Mouse (Mus musculus) small intestine, adult 2 months (tissue): ENCODE measurements around the gene Fcna. TPM values are rescaled to one million over a fixed set of nuclear protein-coding genes. Genes with fewer than 3 reads are reported as not detected.

ENCODE experiments used
- H3K27ac ChIP-seq: fragments of 200-500 bp; 2 replicates; pipeline ENCODE4 v1.5.1; 2012; ENCODE audit warnings: low read depth, low read length, control low read depth, inconsistent platforms; ENCODE audit not compliant: insufficient read depth
- H3K27me3 ChIP-seq: fragments of 200-500 bp; 2 replicates; pipeline ENCODE4 v1.6.1; 2012; ENCODE audit warnings: mild to moderate bottlenecking, moderate library complexity, low read length, inconsistent platforms; ENCODE audit not compliant: control insufficient read depth, insufficient read depth
- H3K36me3 ChIP-seq: fragments of 200-500 bp; 2 replicates; pipeline ENCODE4 v1.6.1; 2012; ENCODE audit warnings: mild to moderate bottlenecking, low read length, control low read depth, inconsistent platforms; ENCODE audit not compliant: control insufficient read depth, insufficient read depth
- H3K4me1 ChIP-seq: fragments of 200-500 bp; 2 replicates; pipeline ENCODE4 v1.6.1; 2012; ENCODE audit warnings: low read length, inconsistent platforms, mixed read lengths; ENCODE audit not compliant: control insufficient read depth, insufficient read depth, insufficient read length
- H3K4me3 ChIP-seq: fragments of 200-500 bp; 2 replicates; pipeline ENCODE4 v1.5.1; 2012; ENCODE audit warnings: low read depth, mild to moderate bottlenecking, control low read depth, inconsistent platforms, low read length, moderate library complexity
- CTCF ChIP-seq: fragments of 200-500 bp; IDR thresholded peaks from 2 replicates; pipeline ENCODE4 v1.5.1; 2012; ENCODE audit warnings: low read depth, mild to moderate bottlenecking, control low read depth, inconsistent platforms, low read length, moderate library complexity, mixed read lengths; ENCODE audit not compliant: insufficient replicate concordance, insufficient read length; ENCODE audit errors: extremely low read depth
- POLR2A ChIP-seq: fragments of 200-500 bp; IDR thresholded peaks from 2 replicates; pipeline ENCODE4 v1.6.1; 2012; ENCODE audit warnings: low read depth, mild to moderate bottlenecking, control low read depth, inconsistent platforms, low read length, moderate library complexity
- WGBS: fragments of 180-500 bp; shearing (Covaris S2); methylation state at CpG from one replicate; pipeline ENCODE4 v1.1.7; 2018; 5-methylcytosine and 5-hydroxymethylcytosine counted together
- polyA plus RNA-seq: library from polyadenylated mRNA; depleted of rRNA; stranded (reverse); fragments of >200 nt; gene quantifications from 2 replicates; pipeline ENCODE4 v1.2.3, GENCODE M21; 2012

Fcna gene
- polyA plus RNA-seq, 1 experiment, result 0.65 TPM

DNA sequence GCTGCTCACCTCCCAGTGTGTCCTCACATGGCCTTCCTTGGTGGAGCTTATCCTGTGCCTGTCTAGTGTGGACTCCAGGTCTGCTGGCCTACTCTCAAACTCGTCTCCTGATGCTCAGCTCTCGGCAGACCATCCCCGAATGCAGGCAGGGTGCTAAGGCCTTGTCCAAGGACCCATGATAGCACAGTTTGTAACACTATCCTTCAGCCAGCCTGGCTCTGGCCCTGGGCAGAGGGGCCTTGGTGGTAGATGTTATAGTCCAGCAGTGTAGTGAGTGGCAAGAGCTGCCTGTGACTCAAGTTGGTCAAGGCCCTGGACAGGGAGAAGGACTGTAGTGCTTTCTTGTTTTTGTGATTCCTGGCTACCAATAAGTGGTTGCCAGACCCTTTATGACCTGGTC is 5.8 kb upstream of the Fcna start:
- H3K27me3 ChIP-seq, result no peaks in the 10 kb centered on the region
- 80% methylated on average over 3 of the region's 3 CpGs for WGBS
- no peaks in the 10 kb centered on the region for H3K36me3 ChIP-seq
- H3K4me1 ChIP-seq, result no peaks in the 10 kb centered on the region
- no peak overlapping the region for H3K4me3 ChIP-seq
- no peak overlapping the region for H3K27ac ChIP-seq
- TF ChIP-seq POLR2A, result no peak
- no peak for TF ChIP-seq CTCF

- TF ChIP-seq CTCF (no peak), POLR2A (no peak)
- Histone ChIP-seq H3K27ac (no peak overlapping the region), H3K4me1 (no peaks in the 10 kb centered on the region), H3K27me3 (no peaks in the 10 kb centered on the region), H3K4me3 (no peak overlapping the region), H3K36me3 (no peaks in the 10 kb centered on the region)
- 60% methylated on average over 4 of the region's 4 CpGs for WGBS
These were observed 908 bp upstream of the Fcna start for GRCm38 (mm10) chr2:25628738-25629137.

- Histone ChIP-seq H3K27ac (no peak overlapping the region), H3K4me1 (no peaks in the 10 kb centered on the region; the same call in 1 of the 2 replicates), H3K27me3 (no peaks in the 10 kb centered on the region), H3K4me3 (no peak overlapping the region), H3K36me3 (no peaks in the 10 kb centered on the region)
- TF ChIP-seq POLR2A, result no peak
- no peak for TF ChIP-seq CTCF
- WGBS, result 45% methylated on average over 5 of the region's 5 CpGs
These were observed 1.8 kb downstream of the Fcna start for GRCm38 (mm10) chr2:25625986-25626385.

DNA sequence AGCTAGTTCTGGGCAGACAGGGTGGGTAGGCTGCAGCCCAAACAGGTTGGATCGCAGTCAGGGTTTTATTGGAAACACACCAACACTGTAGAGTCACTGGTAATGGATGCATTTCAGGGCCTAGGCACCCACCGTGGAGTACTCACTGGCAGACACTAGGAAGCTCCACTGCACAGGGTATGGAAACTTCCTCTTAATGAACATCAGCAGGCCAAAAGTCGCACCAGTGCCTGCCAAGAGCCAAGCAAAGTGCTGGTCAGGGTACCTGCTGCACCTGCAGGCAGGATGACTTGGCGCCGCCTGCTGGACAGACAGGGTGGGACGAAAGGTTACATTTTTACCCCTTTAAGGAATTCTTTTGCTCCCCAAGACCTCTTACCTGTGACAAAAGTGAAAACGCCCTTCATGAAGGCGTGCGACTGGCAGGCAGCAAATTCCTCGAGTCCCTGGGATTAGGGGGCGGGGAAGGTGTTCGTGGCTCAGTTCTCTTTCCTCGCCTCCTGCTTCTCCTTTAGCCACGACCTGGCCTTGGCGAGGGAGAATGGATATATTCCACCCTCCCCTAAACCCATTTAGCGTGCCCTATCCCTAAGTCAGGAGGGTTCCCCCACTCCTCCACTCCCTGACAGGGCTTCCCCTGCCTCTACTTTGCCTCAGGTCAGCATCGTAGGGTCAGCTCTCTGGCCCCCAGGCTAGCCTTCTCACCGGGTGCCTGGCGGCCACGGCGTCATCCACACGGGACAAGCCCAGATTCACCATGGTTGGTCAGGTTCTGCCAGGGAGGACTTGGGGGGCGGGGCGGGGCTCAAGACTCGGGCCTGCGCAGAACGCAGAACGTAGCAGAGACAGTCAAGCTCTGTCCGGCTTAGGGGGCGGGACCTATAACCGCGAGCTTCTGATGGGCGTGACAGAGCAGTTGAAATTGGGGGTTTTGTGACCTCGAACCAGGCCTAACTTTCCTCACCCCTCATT is 6.3 kb downstream of the Fcna start, which contains the start of gene Tmem141:
Gene Tmem141, minus strand, starts transcription at position 777 of the 972 bp plus-strand sequence.
- Histone ChIP-seq H3K4me1 (no peaks in the 10 kb centered on the region; the same call in 1 of the 2 replicates), H3K27ac (peak within 1 kb of the TSS; percentile 44), H3K4me3 (peak within 1 kb of the TSS; percentile 68), H3K27me3 (peaks cover 3% of the 10 kb centered on the region; the same call in 1 of the 2 replicates), H3K36me3 (no peaks in the 10 kb centered on the region)
- TF ChIP-seq CTCF (peak; percentile 76), POLR2A (no peak; the same call in 1 of the 2 replicates)
- 5% methylated on average over 34 of the region's 34 CpGs for WGBS

- no peaks in the 10 kb centered on the region; the same call in none of the 2 replicates for H3K4me1 ChIP-seq
- no peak overlapping the region for H3K27ac ChIP-seq
- no peak overlapping the region for H3K4me3 ChIP-seq
- whole genome bisulfite sequencing, result 88% methylated on average over 4 of the region's 4 CpGs
- no peak for TF ChIP-seq CTCF
- no peak for TF ChIP-seq POLR2A
- H3K36me3 ChIP-seq, result no peaks in the 10 kb centered on the region
- peaks cover 10% of the 10 kb centered on the region for H3K27me3 ChIP-seq
These were observed 7.0 kb downstream of the Fcna start for GRCm38 (mm10) chr2:25620852-25621228.

DNA sequence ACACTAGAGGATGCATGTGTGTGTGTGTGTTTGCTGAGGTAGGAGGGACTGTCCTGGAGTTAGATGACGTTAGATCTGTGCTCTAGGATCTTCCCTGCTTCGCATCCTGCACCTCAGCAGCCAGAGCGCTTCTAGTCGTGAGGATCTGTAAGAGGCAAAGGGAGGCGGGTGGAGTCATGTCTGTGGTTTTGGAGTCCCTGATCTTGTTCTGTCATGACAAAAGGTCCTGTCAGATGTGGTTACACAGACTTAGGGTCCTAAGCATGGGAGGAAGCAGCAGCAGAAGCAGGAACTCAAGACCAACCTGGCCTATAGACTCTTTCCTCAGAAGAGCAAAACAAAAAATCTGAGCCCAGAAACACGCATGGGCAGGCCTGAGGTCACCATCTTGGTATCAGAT is 7.4 kb downstream of the Fcna start:
- TF ChIP-seq CTCF, result no peak
- Histone ChIP-seq H3K36me3 (no peaks in the 10 kb centered on the region), H3K27me3 (peaks cover 14% of the 10 kb centered on the region), H3K4me1 (no peaks in the 10 kb centered on the region; the same call in none of the 2 replicates), H3K4me3 (no peak overlapping the region), H3K27ac (no peak overlapping the region)
- 82% methylated on average over 6 of the region's 6 CpGs for WGBS

DNA sequence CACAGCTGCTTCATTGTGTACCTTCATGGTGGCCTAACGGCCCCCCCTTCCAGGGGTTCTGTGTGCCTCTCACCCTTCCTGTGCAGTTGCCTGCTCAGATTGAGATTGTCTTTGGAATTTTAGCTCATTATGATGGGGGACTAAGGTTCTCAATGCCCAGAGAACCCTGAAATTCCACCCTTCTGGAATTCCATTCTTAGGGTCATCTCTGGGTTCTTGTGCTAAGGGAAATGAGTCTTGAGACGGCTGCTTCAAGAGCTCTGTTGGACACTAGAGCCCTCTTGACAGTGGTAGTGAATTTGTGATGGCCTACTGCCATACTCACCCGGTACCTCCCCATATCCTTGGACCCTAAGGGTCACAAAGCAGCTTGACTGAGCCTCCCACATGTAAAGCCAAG is 10.3 kb downstream of the Fcna start, which contains the start of gene Ccdc183:
Gene Ccdc183, minus strand, starts transcription at position 101 of the 400 bp plus-strand sequence.
- WGBS, result 85% methylated on average over 3 of the region's 3 CpGs
- H3K36me3 ChIP-seq, result no peaks in the 10 kb centered on the region
- H3K4me1 ChIP-seq, result no peaks in the 10 kb centered on the region; the same call in none of the 2 replicates
- H3K4me3 ChIP-seq, result no peak within 1 kb of the TSS
- no peak within 1 kb of the TSS for H3K27ac ChIP-seq
- H3K27me3 ChIP-seq, result peaks cover 14% of the 10 kb centered on the region
- TF ChIP-seq POLR2A (no peak), CTCF (no peak)
